Mouse (Mus musculus): Measurements from ENCODE around the gene Ptprn2. TPM values are rescaled to one million over a fixed set of nuclear protein-coding genes. Genes with fewer than 3 reads are reported as not detected.

Gene Ptprn2
- polyA plus RNA-seq, 1 experiment: not detected

- H3K4me1 ChIP-seq (ENCODE audit: control insufficient read depth, insufficient read depth, low read length): no peaks in the 10 kb centered on the region
- no peak overlapping the region for H3K4me3 ChIP-seq (ENCODE audit: insufficient read depth, low read length)
- TF ChIP-seq CTCF (IDR thresholded peaks at IDR 0.05; ENCODE audit: low read depth, low read length) (no peak), POLR2A (IDR thresholded peaks at IDR 0.05; ENCODE audit: borderline replicate concordance, low read depth, low read length) (no peak)
- H3K27ac ChIP-seq (ENCODE audit: insufficient read depth, low read depth, low read length): no peak overlapping the region
Measured at GRCm38 (mm10) chr12:117229442-117229841, 743.9 kb downstream of the Ptprn2 start.

- TF ChIP-seq CTCF (IDR thresholded peaks at IDR 0.05; ENCODE audit: low read depth, low read length) (no peak), POLR2A (IDR thresholded peaks at IDR 0.05; ENCODE audit: borderline replicate concordance, low read depth, low read length) (no peak)
- Histone ChIP-seq H3K27ac (ENCODE audit: insufficient read depth, low read depth, low read length) (no peak overlapping the region), H3K4me3 (ENCODE audit: insufficient read depth, low read length) (no peak overlapping the region)
Measured at GRCm38 (mm10) chr12:117230282-117230681, 744.8 kb downstream of the Ptprn2 start.

GRCm38 (mm10) chr12:117231850-117232249, 746.3 kb downstream of the Ptprn2 start:
- Histone ChIP-seq H3K4me3 (ENCODE audit: insufficient read depth, low read length) (no peak overlapping the region), H3K4me1 (ENCODE audit: control insufficient read depth, insufficient read depth, low read length) (no peaks in the 10 kb centered on the region), H3K27ac (ENCODE audit: insufficient read depth, low read depth, low read length) (no peak overlapping the region)
- no peak for TF ChIP-seq POLR2A (IDR thresholded peaks at IDR 0.05; ENCODE audit: borderline replicate concordance, low read depth, low read length)
- TF ChIP-seq CTCF (IDR thresholded peaks at IDR 0.05; ENCODE audit: low read depth, low read length): no peak

More at GRCm38 (mm10) chr12:117230282-117230681, 744.8 kb downstream of the Ptprn2 start:
- H3K4me1 ChIP-seq (ENCODE audit: control insufficient read depth, insufficient read depth, low read length): no peaks in the 10 kb centered on the region

GRCm38 (mm10) chr12:117235114-117235513, 749.6 kb downstream of the Ptprn2 start:
- TF ChIP-seq CTCF (IDR thresholded peaks at IDR 0.05; ENCODE audit: low read depth, low read length) (no peak), POLR2A (IDR thresholded peaks at IDR 0.05; ENCODE audit: borderline replicate concordance, low read depth, low read length) (no peak)
- no peak overlapping the region for H3K27ac ChIP-seq (ENCODE audit: insufficient read depth, low read depth, low read length)
- H3K4me3 ChIP-seq (ENCODE audit: insufficient read depth, low read length): no peak overlapping the region
- H3K4me1 ChIP-seq (ENCODE audit: control insufficient read depth, insufficient read depth, low read length): no peaks in the 10 kb centered on the region

- no peak overlapping the region for H3K27ac ChIP-seq (ENCODE audit: insufficient read depth, low read depth, low read length)
- no peaks in the 10 kb centered on the region for H3K4me1 ChIP-seq (ENCODE audit: control insufficient read depth, insufficient read depth, low read length)
- no peak for TF ChIP-seq POLR2A (IDR thresholded peaks at IDR 0.05; ENCODE audit: borderline replicate concordance, low read depth, low read length)
- TF ChIP-seq CTCF (IDR thresholded peaks at IDR 0.05; ENCODE audit: low read depth, low read length): no peak
- no peak overlapping the region for H3K4me3 ChIP-seq (ENCODE audit: insufficient read depth, low read length)
Measured at GRCm38 (mm10) chr12:117236020-117236734, 750.7 kb downstream of the Ptprn2 start.

- no peaks in the 10 kb centered on the region for H3K4me1 ChIP-seq (ENCODE audit: control insufficient read depth, insufficient read depth, low read length)
- no peak overlapping the region for H3K4me3 ChIP-seq (ENCODE audit: insufficient read depth, low read length)
- no peak overlapping the region for H3K27ac ChIP-seq (ENCODE audit: insufficient read depth, low read depth, low read length)
- TF ChIP-seq POLR2A (IDR thresholded peaks at IDR 0.05; ENCODE audit: borderline replicate concordance, low read depth, low read length): no peak
Measured at GRCm38 (mm10) chr12:117236981-117237380, 751.5 kb downstream of the Ptprn2 start.

- Histone ChIP-seq H3K27ac (ENCODE audit: insufficient read depth, low read depth, low read length) (no peak overlapping the region), H3K4me3 (ENCODE audit: insufficient read depth, low read length) (no peak overlapping the region), H3K4me1 (ENCODE audit: control insufficient read depth, insufficient read depth, low read length) (no peaks in the 10 kb centered on the region)
- no peak for TF ChIP-seq POLR2A (IDR thresholded peaks at IDR 0.05; ENCODE audit: borderline replicate concordance, low read depth, low read length)
- no peak for TF ChIP-seq CTCF (IDR thresholded peaks at IDR 0.05; ENCODE audit: low read depth, low read length)
Measured at GRCm38 (mm10) chr12:117239927-117240715, 754.6 kb downstream of the Ptprn2 start.

- TF ChIP-seq POLR2A (IDR thresholded peaks at IDR 0.05; ENCODE audit: borderline replicate concordance, low read depth, low read length) (no peak), CTCF (IDR thresholded peaks at IDR 0.05; ENCODE audit: low read depth, low read length) (no peak)
- Histone ChIP-seq H3K4me3 (ENCODE audit: insufficient read depth, low read length) (no peak overlapping the region), H3K4me1 (ENCODE audit: control insufficient read depth, insufficient read depth, low read length) (no peaks in the 10 kb centered on the region), H3K27ac (ENCODE audit: insufficient read depth, low read depth, low read length) (no peak overlapping the region)
Measured at GRCm38 (mm10) chr12:117242181-117242580, 756.7 kb downstream of the Ptprn2 start.

- Histone ChIP-seq H3K4me3 (ENCODE audit: insufficient read depth, low read length) (no peak overlapping the region), H3K27ac (ENCODE audit: insufficient read depth, low read depth, low read length) (no peak overlapping the region), H3K4me1 (ENCODE audit: control insufficient read depth, insufficient read depth, low read length) (no peaks in the 10 kb centered on the region)
- no peak for TF ChIP-seq POLR2A (IDR thresholded peaks at IDR 0.05; ENCODE audit: borderline replicate concordance, low read depth, low read length)
- no peak for TF ChIP-seq CTCF (IDR thresholded peaks at IDR 0.05; ENCODE audit: low read depth, low read length)
Measured at GRCm38 (mm10) chr12:117245885-117246478, 760.5 kb downstream of the Ptprn2 start.

GRCm38 (mm10) chr12:117250465-117250864, 764.9 kb downstream of the Ptprn2 start:
- Histone ChIP-seq H3K4me3 (ENCODE audit: insufficient read depth, low read length) (no peak overlapping the region), H3K27ac (ENCODE audit: insufficient read depth, low read depth, low read length) (no peak overlapping the region), H3K4me1 (ENCODE audit: control insufficient read depth, insufficient read depth, low read length) (no peaks in the 10 kb centered on the region)
- no peak for TF ChIP-seq CTCF (IDR thresholded peaks at IDR 0.05; ENCODE audit: low read depth, low read length)
- no peak for TF ChIP-seq POLR2A (IDR thresholded peaks at IDR 0.05; ENCODE audit: borderline replicate concordance, low read depth, low read length)

Data from bone marrow macrophage, adult 2 months (primary cell).